Mouse (Mus musculus) cerebellum, postnatal 25 days (tissue): Measurements from ENCODE around the gene Kctd6.
A peak's percentile ranks its signal among the peaks of the same experiment; 100 is the strongest.

ENCODE experiments used
- DNase-seq, 2 experiments: peaks; one replicate each; pipeline ENCODE4 v3.0.0; 2021; ENCODE audit warnings: mixed read lengths in 2 of 2

Gene Kctd6

GRCm38 (mm10) chr14:8214299-8215207, 613 bp downstream of the Kctd6 start:
- DNase-seq = peak; percentile 86 to 92

DNA sequence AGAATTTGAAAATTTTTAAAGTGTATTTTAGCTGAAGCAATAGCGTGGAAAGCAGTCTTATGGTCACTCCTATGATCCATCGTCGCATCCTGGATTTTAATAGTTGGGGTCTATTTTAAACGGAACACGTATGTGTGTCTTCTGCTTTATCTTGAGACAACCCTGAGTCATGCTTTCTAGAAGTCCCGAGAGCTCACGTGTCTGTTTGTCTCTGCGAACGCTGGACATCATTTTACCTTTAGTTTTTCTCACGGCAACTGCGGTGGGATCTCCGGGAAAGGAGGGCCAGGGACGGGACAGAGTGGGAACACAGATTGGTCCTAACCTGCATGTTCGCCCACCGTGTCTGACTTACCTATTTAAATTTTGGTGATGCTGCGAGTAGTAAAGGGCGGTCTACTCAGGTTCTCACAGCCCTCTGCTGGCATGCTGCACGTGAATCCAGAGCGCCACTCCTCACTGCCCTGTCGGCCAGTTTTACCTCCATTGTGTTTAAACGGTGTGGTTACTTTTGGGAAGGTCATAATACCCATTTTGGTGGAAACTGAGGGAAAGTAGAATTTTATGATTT, 1.4 kb downstream of the Kctd6 start:
- peak; percentile 44 to 46 for DNase-seq

GRCm38 (mm10) chr14:8216100-8216499, 2.2 kb downstream of the Kctd6 start:
- DNase-seq = no peak

- peak in 1 of 2 experiments; percentile 37 for DNase-seq
Observed at GRCm38 (mm10) chr14:8218238-8218637, 4.3 kb downstream of the Kctd6 start.

- peak; percentile 63 to 66 for DNase-seq
Observed at GRCm38 (mm10) chr14:8218730-8219380, 4.9 kb downstream of the Kctd6 start.

DNA sequence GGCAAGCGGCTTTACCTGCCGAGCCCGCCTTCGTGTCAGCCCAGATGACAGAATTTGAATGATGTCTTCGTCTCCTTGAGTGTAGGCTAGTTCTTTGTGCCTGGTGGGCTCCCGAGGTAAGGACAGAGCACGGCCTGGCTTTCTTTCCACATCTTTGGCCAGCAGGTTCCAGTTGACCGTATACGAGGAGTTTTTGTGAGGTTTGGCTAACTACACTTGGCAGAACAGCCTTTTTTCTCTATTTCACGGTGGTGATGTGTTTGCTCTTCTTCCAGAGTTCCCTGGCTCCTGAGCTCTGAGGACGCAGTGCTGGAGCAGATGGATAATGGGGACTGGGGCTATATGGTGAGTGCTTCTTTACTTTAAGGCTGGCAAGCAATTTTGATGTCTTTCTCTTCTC, 5.9 kb downstream of the Kctd6 start:
- DNase-seq = peak in 1 of 2 experiments; percentile 19

GRCm38 (mm10) chr14:8220306-8220705, 6.4 kb downstream of the Kctd6 start:
- DNase-seq = peak in 1 of 2 experiments; percentile 54

DNA sequence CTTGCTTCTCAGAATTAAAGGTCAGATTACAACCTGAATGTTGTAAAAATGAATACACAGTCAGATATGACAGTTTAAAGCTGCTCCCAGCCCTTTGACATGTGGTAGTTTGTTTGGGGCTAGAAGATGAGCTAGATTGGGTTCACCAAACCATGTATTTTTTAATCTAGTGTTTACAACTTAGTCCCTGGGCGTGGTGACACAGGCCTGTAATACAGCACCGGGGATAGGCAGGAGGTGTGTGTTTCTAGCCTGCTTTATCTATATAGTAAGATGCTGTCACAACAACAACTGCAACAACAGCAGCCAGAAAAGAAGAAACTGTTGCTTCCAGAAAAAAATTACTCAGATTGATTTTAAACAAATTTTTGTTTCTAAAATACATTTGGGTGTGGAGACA, 7.0 kb downstream of the Kctd6 start:
- DNase-seq = no peak

DNA sequence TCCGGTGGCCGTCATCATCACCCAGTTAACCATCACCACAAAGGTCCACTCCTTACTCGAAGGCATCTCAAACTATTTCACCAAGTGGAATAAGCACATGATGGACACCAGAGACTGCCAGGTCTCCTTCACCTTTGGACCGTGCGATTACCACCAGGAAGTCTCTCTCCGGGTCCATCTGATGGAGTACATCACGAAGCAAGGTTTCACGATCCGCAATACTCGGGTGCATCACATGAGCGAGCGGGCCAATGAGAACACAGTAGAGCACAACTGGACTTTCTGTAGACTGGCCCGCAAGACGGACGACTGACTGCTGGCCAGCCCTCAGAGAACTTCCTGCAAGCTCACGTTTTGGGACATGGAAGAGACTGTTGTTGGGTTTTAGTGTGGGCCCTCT, 8.6 kb downstream of the Kctd6 start:
- no peak for DNase-seq

DNA sequence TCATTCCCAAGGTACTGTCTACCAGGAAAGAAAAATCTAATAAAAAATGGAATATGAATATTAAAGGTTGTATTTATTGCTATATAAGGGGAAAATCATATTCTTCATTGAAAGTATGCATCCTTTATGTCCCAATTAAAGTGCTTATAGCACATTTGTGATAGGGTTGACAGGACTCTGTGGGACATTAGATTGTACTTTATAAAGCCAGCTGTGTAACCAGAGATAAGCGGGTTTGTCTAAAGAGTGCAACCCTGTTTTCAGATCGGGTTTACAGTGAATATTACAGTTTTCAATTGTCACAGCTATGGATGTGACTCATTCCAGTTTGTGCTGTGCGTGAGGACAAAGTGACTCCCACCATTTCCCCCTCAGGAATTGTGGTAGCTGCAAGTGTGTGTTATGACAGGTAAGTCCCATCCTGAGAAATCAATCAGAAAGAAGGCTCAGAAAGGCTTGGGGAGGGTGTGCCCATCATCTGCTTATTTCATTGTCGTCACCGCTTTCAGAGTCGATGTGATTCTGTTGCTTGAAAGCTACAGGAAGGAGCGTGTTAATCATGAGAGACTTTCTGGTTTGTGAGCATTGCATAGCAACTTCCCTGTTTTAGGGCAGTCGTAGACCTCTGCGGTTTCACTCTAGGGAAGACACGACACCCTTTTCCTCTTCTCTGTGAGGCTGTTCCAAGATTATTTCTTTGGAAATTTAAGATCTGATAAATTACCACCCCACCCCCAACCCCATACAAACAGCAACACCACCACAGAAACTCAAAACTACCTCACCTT, 9.8 kb downstream of the Kctd6 start:
- DNase-seq = no peak

DNA sequence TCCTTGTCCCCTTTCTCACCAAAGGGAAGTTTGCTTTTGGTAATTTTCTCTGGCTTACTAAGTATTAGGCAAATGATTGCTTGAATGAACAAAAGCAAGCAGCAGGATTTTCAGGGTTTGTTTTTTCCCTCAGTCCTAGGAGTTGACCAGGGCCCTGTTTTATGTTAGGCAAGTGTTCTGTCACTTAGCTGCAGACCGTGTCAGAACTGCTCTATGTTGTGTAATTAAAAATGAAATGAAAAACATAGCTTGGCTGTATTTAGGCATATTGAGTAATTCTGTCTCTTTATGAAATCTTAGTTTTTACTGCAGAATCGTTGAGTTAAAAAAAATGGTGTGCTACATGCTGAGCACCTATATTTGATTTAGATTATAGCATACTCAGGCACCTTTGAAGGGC, 10.9 kb downstream of the Kctd6 start:
- no peak for DNase-seq

DNA sequence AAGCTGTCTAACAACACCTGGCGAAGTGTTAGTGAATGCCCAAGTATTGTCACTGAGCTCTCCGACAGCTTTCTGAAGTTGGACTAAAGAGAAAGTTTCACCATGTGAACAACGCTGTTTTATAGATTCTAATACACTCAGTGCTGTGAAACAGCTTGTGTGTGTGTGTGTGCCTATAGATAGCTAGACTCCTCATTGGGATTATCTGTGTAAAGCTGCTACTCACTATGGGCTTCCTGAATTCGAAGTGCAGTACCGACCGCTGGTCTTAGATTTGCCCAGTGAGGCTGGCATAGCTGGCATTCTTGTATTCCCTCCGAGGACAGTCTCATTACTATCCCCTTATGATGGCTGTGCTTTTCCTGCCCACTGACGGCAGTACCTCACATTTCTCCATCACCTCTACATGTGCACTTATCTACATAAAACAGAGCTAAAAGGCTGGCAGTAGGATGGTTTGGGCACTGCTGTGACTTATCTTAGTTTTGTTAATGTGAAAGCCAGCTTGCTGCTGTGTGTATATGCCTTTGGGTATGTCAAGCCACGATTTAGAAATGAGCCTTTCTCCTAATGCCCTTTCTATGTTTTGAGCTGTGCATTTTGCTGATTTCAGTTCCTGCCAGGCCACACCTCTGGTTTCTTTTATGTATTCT, 15.6 kb downstream of the Kctd6 start:
- DNase-seq = no peak

- DNase-seq = no peak
Observed at GRCm38 (mm10) chr14:8232155-8232910, 18.4 kb downstream of the Kctd6 start.

DNA sequence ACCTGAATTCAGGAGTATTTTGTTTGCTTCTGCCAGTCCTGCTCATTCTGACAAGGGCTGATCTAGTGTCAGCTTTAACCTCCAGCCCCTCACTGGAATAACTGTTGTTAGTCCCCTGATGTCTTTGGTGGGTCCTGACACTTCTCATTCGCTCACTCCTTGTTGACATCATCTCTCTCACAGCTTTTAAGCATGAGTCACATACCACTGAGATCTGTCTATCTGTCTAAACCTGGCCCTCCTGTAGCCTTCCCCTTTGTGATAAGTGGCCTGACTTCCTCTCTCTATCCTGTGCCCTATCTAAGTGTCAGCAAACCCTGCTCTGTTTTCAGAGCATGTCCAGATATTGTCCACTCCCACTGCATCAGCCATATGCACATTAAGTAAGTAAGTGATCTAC, 19.3 kb downstream of the Kctd6 start:
- DNase-seq = no peak

DNA sequence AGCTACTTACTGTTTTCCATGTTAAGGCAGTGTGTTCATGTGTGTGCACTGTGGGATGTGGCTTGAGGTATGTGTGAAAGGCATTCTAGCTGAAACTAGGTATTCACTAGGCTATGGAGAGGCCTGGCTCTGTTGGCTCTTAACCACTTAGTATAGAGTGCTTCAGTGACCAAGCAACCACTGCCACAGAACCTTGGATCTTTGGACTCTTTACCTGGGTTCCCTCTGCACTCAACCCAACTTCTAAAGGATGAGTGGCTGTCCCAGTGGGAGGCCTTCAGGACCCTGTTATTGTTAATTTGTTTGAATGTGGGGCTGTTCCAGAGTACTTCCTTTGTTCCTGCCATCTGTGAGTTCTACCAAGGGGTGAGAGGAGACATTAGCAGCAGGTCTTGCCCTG, 27.9 kb downstream of the Kctd6 start:
- no peak for DNase-seq

DNA sequence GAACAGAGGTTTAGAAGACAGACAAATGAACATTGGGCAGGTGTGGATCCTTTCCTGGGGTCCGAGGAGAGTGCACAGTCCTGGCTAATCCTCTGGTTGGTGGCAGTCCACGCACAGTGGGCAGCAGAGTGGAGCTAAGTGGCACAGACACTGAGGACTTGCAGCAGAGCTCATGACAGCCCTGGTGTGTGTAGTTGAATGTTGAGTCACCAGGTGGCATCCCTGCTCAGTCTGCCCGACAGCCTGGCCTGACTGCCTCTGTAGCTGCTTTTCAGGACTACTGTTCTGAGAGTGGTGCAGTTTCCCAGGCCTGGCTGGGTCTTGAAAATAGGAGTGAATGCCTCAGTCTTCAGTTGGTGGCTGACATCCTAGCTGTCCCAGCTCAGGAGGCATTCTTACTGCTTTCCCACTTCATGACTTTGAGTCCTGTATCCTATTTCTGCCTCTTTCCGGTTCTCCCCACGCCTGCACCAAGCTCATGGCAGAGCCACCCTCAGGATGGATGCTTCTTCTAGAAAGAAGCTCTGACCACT, 28.5 kb downstream of the Kctd6 start:
- peak; percentile 50 to 69 for DNase-seq

- no peak for DNase-seq
Observed at GRCm38 (mm10) chr14:8243136-8243888, 29.4 kb downstream of the Kctd6 start.

GRCm38 (mm10) chr14:8244211-8244611, 30.3 kb downstream of the Kctd6 start:
- no peak for DNase-seq

GRCm38 (mm10) chr14:8246878-8247277, 32.9 kb downstream of the Kctd6 start:
- DNase-seq = no peak

- no peak for DNase-seq
Observed at GRCm38 (mm10) chr14:8249206-8249605, 35.3 kb downstream of the Kctd6 start.
